Mouse (Mus musculus) layer of hippocampus, adult 8-10 months (tissue): ENCODE measurements at regions not wholly inside any gene's neighbourhood (a gene's known extent, or its start where the extent isn't known, plus 50 kb on each side); places are given as distances from the start of the nearest gene placed in this dataset.
A peak's percentile ranks its signal among the peaks of the same experiment; 100 is the strongest.

Experiments
- DNase-seq, 2 experiments: peaks; one replicate each; pipeline ENCODE4 v3.0.0; 2022; ENCODE audit warnings: low spot score in 2 of 2

DNA sequence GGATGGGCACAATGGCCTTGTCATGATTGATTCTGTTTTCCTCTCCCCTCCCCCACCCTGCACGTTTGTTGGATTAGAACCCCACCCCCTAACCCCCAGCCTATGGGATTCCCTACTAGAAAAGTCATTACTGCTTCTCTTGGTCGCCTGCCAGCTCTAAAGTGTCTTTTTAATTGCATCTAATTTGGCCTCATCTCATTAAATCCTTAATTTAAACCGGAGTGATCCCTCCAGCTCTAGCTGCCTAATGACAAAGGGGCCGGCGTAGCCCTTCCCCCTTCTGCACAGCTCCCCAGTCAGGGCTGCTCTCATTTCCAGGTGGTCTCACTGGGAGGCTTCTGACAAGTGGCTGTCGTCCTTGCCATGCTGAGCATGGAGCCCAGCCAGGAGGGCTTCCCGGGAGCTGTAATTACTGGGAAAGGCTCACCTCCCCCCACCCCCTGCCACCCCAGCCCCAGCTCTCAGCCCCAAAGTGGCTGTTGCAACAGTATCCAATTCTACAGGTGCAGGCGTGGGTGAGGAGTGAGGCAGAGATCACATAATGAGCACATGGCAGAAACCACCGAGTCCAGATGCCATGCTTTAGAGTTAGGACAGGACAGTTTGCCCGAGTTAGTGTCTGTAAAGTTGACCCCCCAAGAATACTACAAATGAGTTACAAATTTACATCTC is 84.8 kb upstream of the Aldh1b1 start:
- no peak for DNase-seq

GRCm38 (mm10) chr4:45713046-45713706 is 85.6 kb upstream of the Aldh1b1 start:
- DNase-seq: no peak

DNA sequence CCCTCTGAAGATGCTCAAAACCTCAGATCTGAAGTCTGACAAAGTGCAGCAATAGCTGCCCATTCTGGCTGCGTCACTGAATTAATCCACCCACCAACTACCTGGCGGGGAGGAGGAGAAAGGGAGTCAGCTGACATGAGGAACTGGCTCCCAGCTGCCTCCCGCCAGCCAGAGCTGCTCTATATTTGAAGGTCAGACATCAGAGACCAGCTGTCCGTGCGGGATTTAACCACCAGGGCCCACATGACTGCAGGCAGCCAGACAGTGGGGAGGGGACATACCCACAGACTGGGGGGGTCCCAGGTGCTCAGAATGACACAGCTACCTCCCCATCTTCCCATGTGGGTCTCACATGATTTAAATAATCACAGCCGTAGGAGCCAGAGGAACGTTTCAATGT is 94.8 kb upstream of the Aldh1b1 start:
- DNase-seq: no peak

- DNase-seq: peak; percentile 66 to 68
These were observed 99.2 kb upstream of the Aldh1b1 start for GRCm38 (mm10) chr4:45699601-45700000.

- DNase-seq: no peak
These were observed 103.6 kb upstream of the Aldh1b1 start for GRCm38 (mm10) chr4:45695239-45695638.

GRCm38 (mm10) chr4:45689991-45690916 is 108.6 kb upstream of the Aldh1b1 start:
- no peak for DNase-seq

DNA sequence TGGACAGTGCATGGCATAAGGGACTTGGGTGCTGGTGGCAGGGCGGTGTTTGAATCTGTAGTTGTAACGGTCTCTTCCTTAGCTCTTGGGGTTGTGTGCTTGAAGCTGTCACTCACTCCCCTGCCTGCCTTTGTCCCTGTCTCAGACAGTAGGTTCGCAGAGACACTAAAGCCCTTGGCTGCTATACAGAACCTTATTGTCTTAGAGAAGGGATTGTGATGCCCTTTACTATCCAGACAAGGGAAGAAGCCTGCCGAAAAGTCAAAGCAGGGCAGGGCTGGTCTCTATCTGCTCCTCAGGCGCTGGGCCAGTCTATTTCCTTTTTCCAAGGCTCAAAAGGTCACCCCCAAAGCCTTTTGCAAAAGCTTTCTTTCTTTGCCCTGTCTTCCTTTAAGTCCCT is 109.2 kb upstream of the Aldh1b1 start:
- DNase-seq: no peak

- no peak for DNase-seq
These were observed 110.6 kb upstream of the Aldh1b1 start for GRCm38 (mm10) chr4:45688233-45688632.

DNA sequence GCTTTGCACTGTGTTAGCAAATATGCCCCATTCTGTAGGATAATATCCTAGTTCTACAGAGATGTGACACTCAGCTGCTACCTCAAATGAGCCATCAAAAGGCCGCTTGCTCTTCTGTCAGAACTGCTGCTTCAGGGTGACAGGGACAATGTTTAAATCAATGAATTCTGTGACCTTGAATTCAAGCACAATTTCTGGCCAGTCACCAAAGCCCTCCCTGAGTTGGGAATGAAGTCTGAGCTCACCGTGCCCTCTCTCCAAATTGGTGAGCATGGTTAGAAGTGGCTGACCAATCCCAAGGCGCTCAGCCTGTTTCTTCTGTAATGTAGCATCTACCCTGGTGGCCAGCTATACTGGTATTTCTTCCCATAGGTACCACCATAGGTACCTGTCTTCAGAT is 113.8 kb upstream of the Aldh1b1 start:
- DNase-seq: no peak

- DNase-seq: peak in 1 of 2 experiments; percentile 15
These were observed 115.6 kb upstream of the Aldh1b1 start for GRCm38 (mm10) chr4:45683205-45683604.

DNA sequence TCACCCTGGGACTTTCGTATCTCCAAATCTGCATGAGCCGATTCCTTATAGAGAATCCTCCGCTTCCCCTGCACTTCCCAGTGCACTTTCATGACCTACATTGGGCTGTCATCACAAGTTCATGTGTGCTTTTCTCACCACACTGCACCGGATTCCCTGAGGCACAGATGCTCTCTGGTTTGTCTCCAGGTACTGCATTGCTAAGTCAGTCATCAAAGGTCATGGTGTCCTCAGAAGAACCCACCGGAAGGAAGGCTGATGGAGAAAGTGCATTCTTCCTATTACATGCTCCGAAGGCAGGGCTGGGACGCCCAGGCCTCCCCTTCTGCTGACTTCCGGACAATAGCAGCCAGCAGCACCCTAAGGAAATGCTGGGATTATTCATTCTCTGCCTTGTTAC is 116.1 kb upstream of the Aldh1b1 start:
- no peak for DNase-seq

DNA sequence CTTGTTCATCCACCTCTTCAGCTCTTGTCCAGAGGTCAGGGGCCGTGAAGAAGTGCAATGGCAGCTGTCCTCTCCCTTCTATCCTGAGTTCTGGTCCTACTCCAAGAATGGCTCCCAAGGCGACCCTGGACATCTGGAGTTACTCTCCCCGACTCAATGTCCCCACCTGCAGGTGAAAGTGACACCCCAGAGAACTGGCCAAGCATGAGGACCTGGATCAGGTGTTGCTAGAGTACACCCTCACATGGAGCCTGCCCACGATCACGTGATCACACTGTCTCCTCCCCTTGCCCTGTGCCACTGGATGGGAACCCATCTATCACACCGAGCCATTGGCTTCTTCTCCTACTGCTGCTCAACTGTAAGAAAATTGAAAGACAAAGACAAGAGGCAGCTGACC is 122.7 kb upstream of the Aldh1b1 start:
- DNase-seq: no peak

DNA sequence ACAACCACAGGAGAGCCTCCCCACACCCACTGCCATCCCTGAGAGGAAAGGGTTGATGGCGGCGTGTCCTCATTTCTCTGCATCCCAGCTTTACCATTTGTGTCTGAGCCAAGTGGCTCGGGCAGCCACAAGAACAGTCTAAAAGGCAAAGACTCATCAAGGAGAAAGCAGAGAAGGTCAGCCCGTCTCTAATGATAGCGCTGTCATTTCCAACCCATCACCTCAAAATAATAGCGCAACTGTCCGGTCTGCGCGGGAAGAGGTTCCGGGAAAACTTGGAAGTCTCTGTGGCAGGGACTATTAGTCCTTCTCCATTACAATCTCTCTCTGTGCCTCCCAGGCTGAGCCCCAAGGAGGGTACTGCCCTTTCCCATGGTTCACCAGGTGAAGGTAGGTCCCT is 124.5 kb upstream of the Aldh1b1 start:
- no peak for DNase-seq

DNA sequence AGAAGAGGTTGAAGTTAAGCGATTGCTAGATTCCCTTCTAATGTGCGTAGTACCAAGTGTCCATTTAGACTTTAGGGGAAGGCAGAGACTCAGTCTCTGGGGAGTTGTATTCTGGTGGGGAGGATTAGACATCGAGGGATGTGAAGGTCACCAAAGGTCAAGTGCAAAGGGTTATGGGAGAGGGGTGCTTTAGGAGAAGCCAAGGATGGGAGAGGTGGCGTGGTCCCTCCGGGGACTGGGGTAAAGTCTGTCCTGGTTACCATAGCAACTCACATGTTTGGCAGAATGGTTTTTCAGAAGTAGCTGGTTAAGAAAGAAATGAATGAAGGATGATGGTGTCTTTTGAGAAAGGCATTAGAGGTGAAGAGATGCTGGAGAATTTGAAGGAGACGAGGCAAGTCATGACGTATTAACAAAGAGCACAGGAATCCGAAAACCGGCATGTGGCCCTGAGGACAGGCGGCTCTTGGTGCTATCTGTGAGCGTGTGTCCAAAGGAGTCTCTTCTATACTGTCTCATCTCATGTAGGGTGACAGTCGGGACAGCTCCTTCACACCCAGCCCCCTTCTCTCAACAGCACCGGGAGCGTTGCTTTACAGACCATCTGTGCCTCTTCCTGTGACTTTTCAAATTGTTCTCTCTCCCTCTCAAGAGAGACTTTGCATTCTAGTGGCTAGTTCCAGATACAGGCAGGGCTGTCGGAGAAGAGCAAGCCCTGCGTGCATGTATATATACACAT is 125.6 kb upstream of the Aldh1b1 start:
- DNase-seq: peak; percentile 24 to 26

GRCm38 (mm10) chr4:45672262-45673076 is 126.4 kb upstream of the Aldh1b1 start:
- no peak for DNase-seq

DNA sequence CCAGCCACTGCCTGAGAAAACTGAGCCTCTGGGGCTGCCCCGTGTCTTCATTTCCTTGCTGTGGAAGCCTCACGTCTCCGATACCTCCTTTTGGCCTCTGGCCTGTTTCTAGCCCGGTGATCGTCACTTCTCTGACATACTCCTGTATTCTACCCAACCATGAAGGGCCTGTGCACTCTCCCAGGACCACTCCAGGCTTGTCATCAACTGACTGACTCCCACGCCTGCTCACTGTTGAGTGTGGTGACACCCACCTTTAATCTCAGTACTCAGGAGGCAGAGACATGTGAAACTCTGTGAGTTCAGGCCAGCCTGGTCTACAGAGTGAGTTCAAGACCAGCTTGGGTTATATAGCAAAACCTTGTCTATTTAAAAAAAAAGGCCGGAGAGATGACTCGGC is 132.1 kb upstream of the Shb start:
- DNase-seq: no peak

- no peak for DNase-seq
These were observed 125.2 kb upstream of the Shb start for GRCm38 (mm10) chr4:45657350-45657978.

- DNase-seq: no peak
These were observed 123.5 kb upstream of the Shb start for GRCm38 (mm10) chr4:45655780-45656179.

- DNase-seq: no peak
These were observed 122.5 kb upstream of the Shb start for GRCm38 (mm10) chr4:45654804-45655155.
